Mouse (Mus musculus): ENCODE results near the gene Sorcs2. TPM values are rescaled to one million over a fixed set of nuclear protein-coding genes. Genes with fewer than 3 reads are reported as not detected.
"Not testable (repeated sequence)": the region's sequence is repeated elsewhere in the genome, so short reads cannot be mapped to it uniquely, and the experiment has no call there.

Gene Sorcs2
- total RNA-seq, 2 experiments from 2014 or later = 35.8 to 38.1 TPM

GRCm38 (mm10) chr5:36394840-36395515, 3.0 kb downstream of the Sorcs2 start:
- no peak for DNase-seq (ENCODE audit: low spot score in 2 of 2)

- DNase-seq (ENCODE audit: low spot score in 2 of 2) = no peak
Observed at GRCm38 (mm10) chr5:36391751-36392150, 6.2 kb downstream of the Sorcs2 start.

- not testable (repeated sequence) for DNase-seq (ENCODE audit: low spot score in 2 of 2)
Observed at GRCm38 (mm10) chr5:36390591-36390927, 7.4 kb downstream of the Sorcs2 start.

GRCm38 (mm10) chr5:36389731-36390590, 8.0 kb downstream of the Sorcs2 start:
- DNase-seq (ENCODE audit: low spot score in 2 of 2) = no peak

GRCm38 (mm10) chr5:36385062-36385461, 12.9 kb downstream of the Sorcs2 start:
- DNase-seq (ENCODE audit: low spot score in 2 of 2) = no peak

GRCm38 (mm10) chr5:36383431-36383830, 14.5 kb downstream of the Sorcs2 start:
- no peak for DNase-seq (ENCODE audit: low spot score in 2 of 2)

- DNase-seq (ENCODE audit: low spot score in 2 of 2) = no peak
Observed at GRCm38 (mm10) chr5:36382721-36383120, 15.2 kb downstream of the Sorcs2 start.

- no peak for DNase-seq (ENCODE audit: low spot score in 2 of 2)
Observed at GRCm38 (mm10) chr5:36382134-36382693, 15.7 kb downstream of the Sorcs2 start.

GRCm38 (mm10) chr5:36379938-36380511, 17.9 kb downstream of the Sorcs2 start:
- DNase-seq (ENCODE audit: low spot score in 2 of 2) = no peak

- DNase-seq (ENCODE audit: low spot score in 2 of 2) = no peak
Observed at GRCm38 (mm10) chr5:36378370-36378738, 19.6 kb downstream of the Sorcs2 start.

GRCm38 (mm10) chr5:36377456-36378369, 20.2 kb downstream of the Sorcs2 start:
- peak; percentile 71 to 79 for DNase-seq (ENCODE audit: low spot score in 2 of 2)

- no peak for DNase-seq (ENCODE audit: low spot score in 2 of 2)
Observed at GRCm38 (mm10) chr5:36375886-36376285, 22.1 kb downstream of the Sorcs2 start.

GRCm38 (mm10) chr5:36374221-36375050, 23.5 kb downstream of the Sorcs2 start:
- DNase-seq (ENCODE audit: low spot score in 2 of 2) = no peak

GRCm38 (mm10) chr5:36373246-36373891, 24.6 kb downstream of the Sorcs2 start:
- peak in 1 of 2 experiments; percentile 60 for DNase-seq (ENCODE audit: low spot score in 2 of 2)

GRCm38 (mm10) chr5:36371731-36372130, 26.2 kb downstream of the Sorcs2 start:
- DNase-seq (ENCODE audit: low spot score in 2 of 2) = no peak

- no peak for DNase-seq (ENCODE audit: low spot score in 2 of 2)
Observed at GRCm38 (mm10) chr5:36369261-36369684, 28.7 kb downstream of the Sorcs2 start.

- DNase-seq (ENCODE audit: low spot score in 2 of 2) = no peak
Observed at GRCm38 (mm10) chr5:36368511-36369135, 29.3 kb downstream of the Sorcs2 start.

- DNase-seq (ENCODE audit: low spot score in 2 of 2) = no peak
Observed at GRCm38 (mm10) chr5:36367911-36368310, 30.0 kb downstream of the Sorcs2 start.

GRCm38 (mm10) chr5:36367181-36367610, 30.7 kb downstream of the Sorcs2 start:
- DNase-seq (ENCODE audit: low spot score in 2 of 2) = no peak
